Comparison of ENCODE assay signal across 8 mouse cellular contexts in the genomic region with DNA sequence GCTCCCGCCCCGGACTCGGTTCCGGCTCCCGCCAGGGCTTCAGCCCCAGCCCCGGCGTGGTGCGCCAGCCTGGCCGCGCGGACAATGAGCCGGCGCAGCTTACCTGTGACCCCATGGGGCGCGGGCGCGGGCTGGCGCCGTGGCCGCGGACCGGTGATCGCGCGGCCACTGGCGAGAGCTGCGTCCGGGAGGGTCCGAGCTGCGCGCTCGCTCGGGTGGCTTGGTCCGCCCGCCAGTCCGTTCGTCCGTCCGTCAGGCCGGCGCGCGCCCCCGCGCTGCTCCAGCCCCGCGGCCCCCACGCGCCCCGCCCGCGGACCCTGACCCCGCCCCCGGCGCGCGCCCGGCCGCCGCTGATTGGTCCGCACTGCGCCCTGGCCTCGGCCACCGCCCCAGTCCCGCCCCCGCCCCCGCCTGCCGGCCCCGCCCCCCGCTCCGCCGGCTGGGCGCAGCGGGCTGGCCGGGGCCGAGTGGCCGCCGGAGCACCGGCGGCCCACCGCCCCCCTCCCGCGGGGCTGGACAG. TPM values are rescaled to one million over a fixed set of nuclear protein-coding genes. Genes with fewer than 3 reads are reported as not detected.
DNase-seq lines count a peak whose midpoint lies in the region; ATAC-seq lines count a peak whose summit lies in the region.

A gene (minus strand): TSS at position 274 of the 520 bp plus-strand sequence.

- ATAC-seq in hindbrain, embryonic 14.5 days (ENCODE audit: low FRiP score): peak; percentile 87

- peak within 1 kb of the TSS; percentile 95 for H3K9ac ChIP-seq in hindbrain, embryonic 14.5 days

- no peaks in the 10 kb centered on the region for H3K27me3 ChIP-seq in hindbrain, embryonic 14.5 days (ENCODE audit: control insufficient read depth, insufficient read depth, low read length)

- peak within 1 kb of the TSS; percentile 98 for H3K4me3 ChIP-seq in hindbrain, embryonic 14.5 days (replicated peaks; ENCODE audit: low read length)
- peak within 1 kb of the TSS; percentile 2; the same call in 1 of the 2 replicates for H3K4me3 ChIP-seq in macrophage (ENCODE audit: inconsistent target)

- H3K36me3 ChIP-seq in hindbrain, embryonic 14.5 days (replicated peaks; ENCODE audit: control insufficient read depth, insufficient read depth): no peaks in the 10 kb centered on the region
- H3K36me3 ChIP-seq in macrophage (ENCODE audit: inconsistent target): no peaks in the 10 kb centered on the region

- no peaks in the 10 kb centered on the region for H3K79me2 ChIP-seq in macrophage (ENCODE audit: inconsistent target)

- no peaks in the 10 kb centered on the region for H3K9me3 ChIP-seq in hindbrain, embryonic 14.5 days (ENCODE audit: control insufficient read depth, low read length)

- H3K4me2 ChIP-seq in hindbrain, embryonic 14.5 days (replicated peaks): peak within 1 kb of the TSS; percentile 92

- H3K4me1 ChIP-seq in hindbrain, embryonic 14.5 days (replicated peaks; ENCODE audit: control insufficient read depth, insufficient read depth, low read length): peaks cover 27% of the 10 kb centered on the region

- DNase-seq in Muller cell, postnatal 12 days (ENCODE audit: inconsistent ontology term): peak; percentile 91
- DNase-seq in cerebellum, adult 9-11 months: peak; percentile 87
- DNase-seq in frontal cortex, postnatal 10 days (ENCODE audit: low spot score in 2 of 2): peak; percentile 51 to 75
- peak; percentile 80 for DNase-seq in hindbrain, embryonic 14.5 days (ENCODE audit: low spot score)
- peak; percentile 38 to 61 for DNase-seq in left cerebral cortex, adult 8-10 months (ENCODE audit: low spot score in 2 of 2)
- DNase-seq in right cerebral cortex, adult 18-20 months: peak; percentile 76
- DNase-seq in urinary bladder, adult 2 months (ENCODE audit: low spot score): peak; percentile 84

- peak within 1 kb of the TSS; percentile 72 for H3K27ac ChIP-seq in hindbrain, embryonic 14.5 days
- no peak within 1 kb of the TSS for H3K27ac ChIP-seq in macrophage

- under 1% methylated on average over 57 of the region's 83 CpGs for WGBS in hindbrain, embryonic 14.5 days
- WGBS in macrophage (ENCODE audit: missing documents): 0% methylated on average over 23 of the region's 83 CpGs

RNA-seq across cellular contexts. Expression of the gene that starts here (rescaled TPM):
- polyA plus RNA-seq in hindbrain, embryonic 14.5 days (2014; fragmentation: Nextera tagmentation; extraction: Ambion mirVana): 19.2 and 20.2 TPM in 2 replicates
- total RNA-seq in left cerebral cortex, adult 8-10 months (2022): 10 to 100 TPM; 10.9 to 11.9 (median 11.4) TPM
- 1 to 10 TPM in 21 of 26 experiments, under 1 TPM in 5; 0.13 to 8.5 (median 1.3) TPM for total RNA-seq in macrophage (2018; cell fraction: chromatin; rRNA removed)
- 1 to 10 TPM in 2 of 26 experiments, under 1 TPM in 24; 0.17 to 1.9 (median 0.28) TPM for total RNA-seq in macrophage (2018; cell fraction: cytosol; rRNA removed)
- 1 to 10 TPM in 18 of 26 experiments, under 1 TPM in 8; 0.55 to 5.7 (median 1.3) TPM for total RNA-seq in macrophage (2018; cell fraction: nucleus; rRNA removed)
- 0.09 to 0.23 TPM (median 0.21 TPM) in 3 replicates for polyA plus RNA-seq in macrophage (2018)
- 4.4 and 4.6 TPM in 2 replicates for polyA plus RNA-seq in urinary bladder, adult 2 months (2012; rRNA removed)
